Mouse (Mus musculus) kidney, adult 8-10 months (tissue): ENCODE data around the gene Pdxdc1.
"Not testable (repeated sequence)": the region's sequence is repeated elsewhere in the genome, so short reads cannot be mapped to it uniquely, and the experiment has no call there.

Experiments
- DNase-seq, 2 experiments: peaks; one replicate each; pipeline ENCODE4 v3.0.0; 2022

Gene Pdxdc1

GRCm38 (mm10) chr16:13883094-13883774 is 19.7 kb downstream of the Pdxdc1 start:
- DNase-seq: no peak

GRCm38 (mm10) chr16:13875483-13875882 is 27.4 kb downstream of the Pdxdc1 start:
- no peak for DNase-seq

DNA sequence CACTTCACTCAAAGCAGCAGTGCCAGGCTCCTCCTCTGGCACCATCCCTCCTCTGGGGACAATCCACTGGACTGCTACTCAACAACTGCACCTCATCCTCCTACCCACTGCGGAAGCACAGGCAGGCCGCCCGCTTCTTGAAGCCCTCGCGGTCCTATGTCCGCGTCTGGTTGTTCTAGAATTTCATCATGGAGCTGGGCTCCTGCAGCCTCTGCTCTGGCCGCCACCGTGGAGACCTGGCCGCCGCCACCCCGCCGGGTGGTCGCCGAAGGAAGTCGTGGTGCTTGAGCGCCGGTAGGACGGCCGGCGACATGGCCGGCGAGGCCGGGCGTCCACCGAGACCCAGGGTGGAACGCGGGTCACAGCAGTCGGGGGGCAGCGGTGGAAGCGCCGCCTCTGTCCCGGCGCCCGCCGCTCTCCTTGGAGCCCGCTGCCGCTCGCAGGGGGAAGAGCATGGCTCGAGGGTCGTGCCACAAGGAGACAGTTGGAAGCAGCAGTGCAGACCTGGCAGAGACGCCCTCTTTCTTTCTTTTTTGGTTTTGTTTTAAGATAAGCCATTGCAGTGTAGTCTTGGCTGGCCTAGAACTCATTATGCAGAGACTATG is 34.9 kb downstream of the Pdxdc1 start:
- no peak for DNase-seq

DNA sequence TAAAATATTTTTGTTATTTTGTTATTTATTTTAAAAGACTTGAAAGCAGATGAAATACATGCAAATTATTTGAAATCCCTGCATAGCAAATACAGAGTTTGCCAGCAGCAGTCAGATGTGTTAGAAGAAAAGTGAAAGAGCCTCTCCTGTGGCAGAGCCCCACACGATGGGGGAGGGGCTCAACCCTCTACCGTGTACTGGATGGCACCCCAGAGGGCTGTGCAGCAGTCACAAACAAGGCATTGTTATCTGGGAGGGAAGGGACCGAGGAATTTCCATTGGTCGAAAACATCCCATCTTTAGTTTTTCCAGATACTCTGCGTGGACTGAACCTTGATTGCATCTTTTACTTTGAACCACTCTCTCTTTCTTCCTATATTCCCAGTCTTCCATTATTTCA is 35.5 kb downstream of the Pdxdc1 start:
- not testable (repeated sequence) for DNase-seq

GRCm38 (mm10) chr16:13866616-13867015 is 36.3 kb downstream of the Pdxdc1 start:
- DNase-seq: no peak

DNA sequence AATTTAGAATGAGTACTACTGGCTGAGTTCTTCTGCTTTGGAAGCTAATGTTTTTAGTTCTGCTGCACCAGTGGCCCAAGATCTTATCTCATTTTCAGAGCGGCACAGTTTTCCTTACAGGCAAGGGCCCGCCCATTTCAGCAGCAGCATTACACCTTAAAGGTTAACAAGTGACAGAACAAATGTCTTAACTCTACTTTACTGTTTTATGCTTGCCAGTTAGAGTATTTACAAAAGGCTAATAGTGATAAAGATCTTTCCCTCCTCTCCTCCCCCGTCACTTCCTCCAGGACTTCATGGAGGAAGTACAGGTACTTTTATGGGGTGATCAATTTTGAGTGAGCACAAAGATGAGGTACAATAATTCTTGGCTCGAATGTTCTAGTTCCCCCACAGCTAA is 36.9 kb downstream of the Pdxdc1 start:
- no peak for DNase-seq

DNA sequence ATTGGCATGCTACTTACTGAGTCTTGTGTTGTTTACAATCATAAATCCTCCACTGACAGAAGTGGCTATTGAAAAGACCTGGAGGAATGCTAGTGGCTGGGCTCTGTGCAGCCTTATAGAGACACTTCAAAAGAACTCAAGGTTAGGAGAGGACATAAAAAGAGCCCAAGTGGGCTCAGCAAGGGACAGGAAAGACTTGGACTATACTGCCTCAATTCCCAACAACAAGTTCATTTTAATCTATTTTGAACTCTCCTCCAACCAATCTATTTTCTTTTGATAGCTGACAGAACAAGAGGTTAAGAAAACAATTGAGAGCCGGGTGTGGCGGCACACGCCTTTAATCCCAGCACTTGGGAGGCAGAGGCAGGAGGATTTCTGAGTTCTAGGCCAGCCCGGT is 49.0 kb downstream of the Pdxdc1 start:
- DNase-seq: no peak

DNA sequence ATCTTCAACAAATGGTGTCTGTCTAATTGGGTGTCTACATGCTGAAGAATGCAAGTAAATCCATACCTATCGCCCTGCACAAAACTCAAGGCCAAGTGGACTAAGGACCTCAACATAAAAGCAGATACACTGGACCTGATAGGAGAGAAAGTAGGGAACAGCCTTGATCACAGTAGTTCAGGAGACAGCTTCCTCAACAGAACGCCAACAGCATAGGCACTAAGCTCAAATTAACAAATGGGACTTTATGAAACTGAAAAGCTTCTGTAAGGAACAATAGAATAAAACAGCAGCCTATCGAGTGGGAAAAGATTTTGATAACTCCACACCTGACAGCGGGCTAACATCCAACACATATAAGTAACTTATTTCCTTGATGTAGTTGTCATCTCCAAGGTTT is 51.5 kb downstream of the Pdxdc1 start:
- no peak for DNase-seq

DNA sequence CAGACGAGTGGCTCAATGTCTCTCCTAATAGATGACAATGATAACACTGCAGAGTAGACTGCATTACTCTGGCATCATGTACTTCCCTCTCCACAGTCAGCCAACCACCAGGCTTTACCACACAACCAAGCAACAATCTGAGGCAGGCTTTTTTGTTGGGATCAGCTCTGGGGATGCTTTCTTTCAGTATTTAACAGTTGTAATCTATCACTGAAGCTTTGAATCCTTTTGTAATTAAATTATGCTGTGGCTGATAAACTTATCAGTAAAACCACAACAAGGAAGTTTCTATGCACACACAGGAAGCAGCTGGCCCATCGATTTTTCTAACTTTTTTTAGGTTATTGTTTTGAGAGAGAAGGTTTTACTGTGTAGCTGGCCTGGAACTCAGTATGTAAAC is 54.6 kb downstream of the Pdxdc1 start:
- DNase-seq: no peak

DNA sequence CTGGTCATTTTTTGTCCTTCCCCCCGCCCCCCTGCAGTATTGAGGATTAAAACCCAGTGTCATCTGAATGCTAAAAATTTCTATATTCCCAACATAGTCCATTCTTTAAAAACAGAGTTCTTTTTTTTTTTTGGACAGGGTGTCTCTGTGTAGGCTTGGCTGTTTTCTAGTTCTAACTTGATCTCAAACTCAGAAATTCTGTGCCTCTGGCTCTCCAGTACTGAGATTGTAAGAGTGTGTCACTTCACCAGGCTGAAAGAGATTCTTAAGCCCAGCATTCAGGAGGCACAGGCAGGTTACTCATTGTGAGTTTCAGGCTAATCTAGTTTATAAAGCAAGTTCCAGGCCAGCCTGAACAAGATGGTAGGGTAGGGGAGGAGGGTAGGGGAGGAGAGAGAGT is 56.3 kb downstream of the Pdxdc1 start:
- no peak for DNase-seq

- DNase-seq: no peak
These were observed 57.9 kb downstream of the Pdxdc1 start for GRCm38 (mm10) chr16:13845031-13845430.

DNA sequence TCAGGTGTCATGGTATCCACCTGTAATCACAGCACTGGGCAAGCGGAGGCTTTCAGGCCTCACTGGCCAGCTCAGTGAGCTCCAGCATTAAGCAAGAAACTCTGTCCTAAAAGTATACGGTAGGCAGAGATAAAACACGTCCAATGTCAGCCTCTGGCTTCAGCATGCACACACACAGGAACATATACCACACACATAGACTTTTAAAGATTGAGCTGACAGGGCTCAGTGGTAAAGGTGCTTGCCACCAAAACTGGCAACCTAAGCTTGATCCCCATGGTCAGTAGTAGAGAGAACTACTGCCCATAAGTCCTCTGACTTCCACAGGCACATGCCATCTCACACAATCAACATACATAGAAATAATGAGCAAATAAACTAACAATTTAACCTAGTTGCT is 62.0 kb downstream of the Pdxdc1 start:
- DNase-seq: no peak

GRCm38 (mm10) chr16:13840056-13840455 is 62.9 kb downstream of the Pdxdc1 start:
- DNase-seq: no peak

DNA sequence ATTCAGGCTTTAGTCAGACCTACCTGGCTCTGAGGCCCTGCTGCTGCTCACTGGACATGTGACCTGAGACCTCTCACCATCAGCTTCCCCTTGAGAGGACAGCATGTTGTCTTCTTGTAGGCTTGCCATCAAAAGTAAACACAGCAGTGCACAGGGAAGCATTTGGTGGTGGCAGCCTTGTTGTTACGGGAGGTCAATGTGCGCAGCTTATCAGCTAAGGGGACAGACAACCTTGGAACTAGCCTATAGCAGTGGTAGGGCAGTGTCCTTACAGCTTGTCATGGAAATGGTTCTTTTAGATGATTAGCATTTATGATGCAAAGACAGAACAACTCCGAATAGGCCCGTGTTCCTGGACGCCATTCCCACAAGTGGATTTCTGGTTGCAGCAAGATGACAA is 68.5 kb downstream of the Pdxdc1 start:
- DNase-seq: no peak

GRCm38 (mm10) chr16:13831606-13832005 is 71.3 kb downstream of the Pdxdc1 start:
- peak; percentile 35 to 47 for DNase-seq

DNA sequence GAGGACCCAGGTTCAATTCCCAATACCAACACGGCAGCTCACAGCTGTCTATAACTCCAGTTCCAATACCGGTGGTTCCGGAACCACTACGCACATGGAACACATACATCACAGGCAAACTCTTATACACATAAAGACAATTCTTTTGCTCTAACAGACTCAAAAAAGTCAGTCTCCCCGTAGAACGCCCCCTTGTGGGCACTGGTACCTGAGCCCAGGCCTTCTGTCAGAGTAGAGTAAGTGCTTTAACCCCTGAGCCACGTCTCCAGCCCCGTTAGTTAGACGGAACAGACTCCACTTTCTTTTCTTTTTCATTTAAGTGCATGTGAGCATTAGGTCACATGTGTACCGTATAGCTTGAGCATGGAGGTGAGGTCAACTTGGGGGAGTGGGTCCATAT is 72.5 kb downstream of the Pdxdc1 start:
- DNase-seq: no peak

DNA sequence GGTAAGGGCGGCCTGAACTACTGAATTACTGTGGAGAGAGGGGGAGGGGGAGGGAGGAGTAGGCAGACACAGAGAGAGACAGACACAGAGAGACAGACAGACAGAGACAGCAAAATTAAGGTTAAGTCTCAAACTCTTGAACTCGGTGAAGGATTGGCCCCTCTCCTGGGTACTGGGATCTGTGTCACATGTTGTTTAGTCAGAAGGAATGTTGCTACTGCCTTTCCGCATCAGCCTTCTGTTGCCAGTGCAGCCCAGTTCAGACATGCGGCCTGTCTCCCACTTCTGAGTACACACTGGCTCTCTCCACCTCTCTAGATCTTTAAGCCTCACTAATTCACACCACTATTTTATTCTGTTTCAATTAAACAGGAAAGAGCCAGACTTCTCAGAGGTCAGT is 76.4 kb downstream of the Pdxdc1 start:
- no peak for DNase-seq

DNA sequence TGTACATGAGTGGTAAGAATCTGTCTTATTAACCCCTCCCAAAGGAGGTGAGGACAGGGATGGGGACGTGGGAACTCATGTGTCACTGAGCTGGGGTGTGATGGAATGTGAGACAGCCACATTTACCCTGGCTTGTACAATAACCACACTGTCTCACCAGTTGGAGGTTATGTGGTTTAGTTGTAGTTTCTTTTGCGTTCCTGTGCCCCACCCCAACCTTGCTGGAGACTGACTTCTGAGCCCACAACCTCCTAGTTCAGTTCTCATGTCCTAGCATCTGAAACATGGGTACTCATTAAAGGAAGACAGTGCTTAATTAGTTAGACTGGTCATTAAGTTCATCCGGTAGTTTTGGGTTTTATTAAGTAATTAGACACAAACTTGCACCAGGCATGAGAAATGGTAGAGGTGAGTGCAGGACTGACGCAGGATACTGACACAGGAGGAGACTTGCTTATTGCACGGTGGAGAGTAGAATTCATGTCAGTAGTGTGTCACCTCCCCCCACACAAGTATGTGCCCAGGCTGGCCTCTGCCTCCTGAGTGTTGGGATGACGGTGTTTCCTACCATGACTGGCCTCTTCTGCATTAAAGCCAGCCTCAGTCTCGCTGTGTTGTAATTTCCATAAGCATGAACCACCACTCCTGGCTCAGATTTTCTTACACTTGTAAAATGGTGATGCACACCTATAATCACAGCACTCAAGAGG is 77.0 kb downstream of the Pdxdc1 start:
- no peak for DNase-seq

- DNase-seq: no peak
These were observed 82.2 kb downstream of the Pdxdc1 start for GRCm38 (mm10) chr16:13820771-13821170.

DNA sequence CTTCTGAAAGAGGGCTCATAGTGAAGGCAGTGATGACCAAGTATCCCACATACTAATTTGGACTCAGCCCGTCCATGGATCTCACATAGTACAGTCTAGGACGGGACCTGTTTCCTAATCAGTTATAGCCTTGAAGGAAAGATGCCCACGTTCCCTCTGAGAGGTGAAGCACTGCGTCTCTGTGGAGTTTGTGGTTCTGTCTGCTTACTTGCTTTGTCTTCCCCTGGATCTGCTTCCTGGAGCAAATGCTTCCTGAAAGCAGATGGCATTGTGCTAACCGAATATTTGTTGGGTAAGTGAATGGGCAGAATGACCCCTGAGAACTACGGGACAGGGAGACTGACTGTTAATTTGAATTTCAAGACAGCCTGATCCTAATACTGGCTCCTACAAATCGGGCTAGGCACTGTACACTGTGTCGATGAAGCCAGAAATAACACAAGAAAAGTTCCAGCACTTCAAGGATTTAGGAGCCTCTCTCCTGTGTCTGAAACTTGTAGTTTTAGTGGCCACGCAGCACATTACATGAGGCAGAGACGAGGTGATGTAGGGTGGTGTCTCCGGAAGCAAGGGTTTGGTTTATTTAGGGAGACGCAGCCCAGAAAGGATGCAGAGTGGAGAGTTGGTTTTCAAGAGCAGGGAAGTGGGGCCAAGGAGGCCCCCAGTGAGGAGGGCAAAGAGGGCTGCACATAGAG is 83.0 kb downstream of the Pdxdc1 start:
- no peak for DNase-seq

DNA sequence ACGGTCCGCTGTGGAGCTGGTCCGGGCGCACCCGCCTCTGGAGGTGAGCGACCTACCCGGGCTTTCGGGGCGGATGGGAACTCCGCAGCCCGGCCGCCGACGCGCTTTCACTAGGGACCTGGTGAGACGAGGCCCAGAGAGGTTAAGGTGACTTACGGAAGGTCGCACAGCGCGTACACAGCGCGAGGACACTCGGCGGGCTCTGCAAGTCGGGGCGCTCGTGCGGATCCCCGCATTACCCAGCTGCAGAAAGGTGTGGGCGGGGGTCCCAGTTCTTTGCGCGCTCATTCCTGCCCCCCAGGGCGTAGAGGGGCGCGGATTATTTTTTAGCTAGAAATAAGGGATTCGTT is 83.6 kb downstream of the Pdxdc1 start:
- DNase-seq: no peak

DNA sequence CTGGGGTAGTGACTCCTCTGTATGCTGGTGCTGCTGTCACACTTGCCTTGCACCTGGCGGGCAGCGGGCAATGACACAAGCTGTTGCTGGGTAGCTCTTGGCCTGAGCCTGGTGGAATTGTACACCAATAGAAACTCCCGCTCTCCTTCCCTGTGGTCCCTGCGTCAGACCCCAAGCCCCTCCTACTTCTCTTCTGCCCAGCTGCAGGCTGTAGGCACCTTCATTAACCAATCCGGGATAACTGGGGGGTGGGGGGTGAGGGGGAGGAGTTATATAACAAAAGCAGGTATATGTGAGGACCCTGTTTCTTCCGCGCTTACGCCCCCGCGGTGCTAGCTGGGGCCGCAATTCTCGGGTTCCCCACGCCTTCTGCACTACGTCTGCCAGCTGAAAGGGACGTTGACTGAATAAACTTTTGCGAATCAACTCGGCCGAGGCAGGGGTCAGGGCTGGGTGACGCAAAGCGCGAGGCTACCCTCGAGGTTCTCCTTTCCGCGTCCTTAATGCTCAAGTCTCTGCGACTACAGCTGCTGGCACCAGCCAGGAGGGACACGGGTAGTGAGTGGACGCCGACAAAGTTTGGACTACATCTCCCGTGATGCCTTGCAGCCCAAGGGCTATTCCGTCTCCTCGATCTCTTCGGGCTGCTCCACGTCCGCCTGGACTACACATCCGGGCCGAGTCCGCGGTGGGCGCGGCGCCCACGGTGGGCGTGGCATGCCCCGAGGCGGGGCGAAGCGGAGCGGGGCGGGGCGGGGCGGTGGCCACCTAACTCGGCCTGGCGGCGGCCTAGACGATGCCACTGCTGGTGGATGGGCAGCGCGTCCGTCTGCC is 84.2 kb downstream of the Pdxdc1 start, which contains the start of gene Ntan1:
TSS of gene Ntan1 (plus strand) at position 286 of the 834 bp plus-strand sequence.
- peak; percentile 96 for DNase-seq

GRCm38 (mm10) chr16:13813200-13813599 is 89.7 kb downstream of the Pdxdc1 start:
- no peak for DNase-seq
